Mouse (Mus musculus): ENCODE data around the gene Slc39a12. TPM values are rescaled to one million over a fixed set of nuclear protein-coding genes. Genes with fewer than 3 reads are reported as not detected.

Slc39a12 gene
- not detected for polyA plus RNA-seq (2017; shearing (Covaris generic))

DNA sequence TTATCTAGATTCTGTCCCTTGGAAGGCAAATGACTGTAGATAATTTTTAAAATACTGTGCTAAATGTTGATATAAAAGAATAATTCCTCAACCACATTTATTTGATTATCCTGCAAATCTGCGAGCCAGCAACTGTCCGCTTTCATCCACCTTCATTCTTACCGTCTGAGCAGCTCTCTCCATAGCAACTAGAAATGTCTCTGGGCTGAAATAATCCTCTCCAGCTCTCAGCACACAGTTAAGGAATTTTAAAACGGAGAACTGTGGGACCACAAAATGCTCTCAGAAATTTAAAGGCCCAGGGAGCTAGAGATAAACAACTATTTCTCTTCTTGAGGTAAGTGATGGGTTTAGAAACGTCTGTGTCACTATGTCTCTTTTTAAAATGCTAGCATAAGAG lies at the start of gene Slc39a12:
TSS of gene Slc39a12 (plus strand) at position 155 of the 400 bp plus-strand sequence.

Other genes with a start within 250 kb of the Slc39a12 start
- gene Tmem236, start 213.8 kb upstream of the Slc39a12 start, polyA plus RNA-seq (2017; shearing (Covaris generic)), result not detected
- 3.8 TPM for gene Mrc1, start 158.9 kb upstream of the Slc39a12 start, polyA plus RNA-seq (2017; shearing (Covaris generic))
- 0.29 TPM for gene Cacnb2, start 214.8 kb downstream of the Slc39a12 start, polyA plus RNA-seq (2017; shearing (Covaris generic))

Data from inflammation-experienced regulatory T-cells, adult 16 weeks (primary cell).